Mouse (Mus musculus): ENCODE measurements at regions not wholly inside any gene's neighbourhood (a gene's known extent, or its start where the extent isn't known, plus 50 kb on each side); places are given as distances from the start of the nearest gene placed in this dataset.

- no peaks in the 10 kb centered on the region for H3K9me3 ChIP-seq (replicated peaks)
- no peaks in the 10 kb centered on the region for H3K36me3 ChIP-seq
- no peak overlapping the region for H3K4me2 ChIP-seq
- WGBS = 69% methylated on average over 9 of the region's 9 CpGs
- no peaks in the 10 kb centered on the region for H3K27me3 ChIP-seq (replicated peaks)
- no peak overlapping the region for H3K4me3 ChIP-seq
- ATAC-seq (ENCODE audit: insufficient number of reproducible peaks, low FRiP score) = no peak
- no peak overlapping the region for H3K27ac ChIP-seq (ENCODE audit: poor library complexity, severe bottlenecking)
- no peak overlapping the region for H3K9ac ChIP-seq
- H3K4me1 ChIP-seq (replicated peaks) = no peaks in the 10 kb centered on the region
Measured at GRCm38 (mm10) chr1:90320518-90320917, 116.7 kb downstream of the Ackr3 start.

GRCm38 (mm10) chr1:90321501-90321900 is 117.7 kb downstream of the Ackr3 start:
- no peak for ATAC-seq (ENCODE audit: insufficient number of reproducible peaks, low FRiP score)
- Histone ChIP-seq H3K9me3 (replicated peaks) (no peaks in the 10 kb centered on the region), H3K27me3 (replicated peaks) (no peaks in the 10 kb centered on the region), H3K4me2 (no peak overlapping the region), H3K36me3 (no peaks in the 10 kb centered on the region), H3K4me3 (no peak overlapping the region), H3K4me1 (replicated peaks) (no peaks in the 10 kb centered on the region), H3K9ac (no peak overlapping the region), H3K27ac (ENCODE audit: poor library complexity, severe bottlenecking) (no peak overlapping the region)
- WGBS = 73% methylated on average over 8 of the region's 8 CpGs

GRCm38 (mm10) chr1:90327237-90327636 is 123.5 kb downstream of the Ackr3 start:
- WGBS = 68% methylated on average over 6 of the region's 6 CpGs

GRCm38 (mm10) chr1:90332531-90332930 is 128.8 kb downstream of the Ackr3 start:
- Histone ChIP-seq H3K36me3 (no peaks in the 10 kb centered on the region), H3K9me3 (replicated peaks) (no peaks in the 10 kb centered on the region), H3K4me1 (replicated peaks) (no peaks in the 10 kb centered on the region), H3K27ac (ENCODE audit: poor library complexity, severe bottlenecking) (no peak overlapping the region), H3K4me3 (no peak overlapping the region), H3K9ac (no peak overlapping the region), H3K4me2 (no peak overlapping the region), H3K27me3 (replicated peaks) (no peaks in the 10 kb centered on the region)
- no peak for ATAC-seq (ENCODE audit: insufficient number of reproducible peaks, low FRiP score)
- WGBS = 81% methylated on average over 4 of the region's 4 CpGs

More at GRCm38 (mm10) chr1:90327237-90327636, 123.5 kb downstream of the Ackr3 start:
- H3K36me3 ChIP-seq = no peaks in the 10 kb centered on the region
- no peaks in the 10 kb centered on the region for H3K9me3 ChIP-seq (replicated peaks)
- no peak overlapping the region for H3K27ac ChIP-seq (ENCODE audit: poor library complexity, severe bottlenecking)
- H3K4me3 ChIP-seq = no peak overlapping the region
- H3K4me2 ChIP-seq = no peak overlapping the region
- H3K27me3 ChIP-seq (replicated peaks) = no peaks in the 10 kb centered on the region
- H3K4me1 ChIP-seq (replicated peaks) = no peaks in the 10 kb centered on the region
- ATAC-seq (ENCODE audit: insufficient number of reproducible peaks, low FRiP score) = no peak
- no peak overlapping the region for H3K9ac ChIP-seq

GRCm38 (mm10) chr1:90333676-90334430 is 130.1 kb downstream of the Ackr3 start:
- Histone ChIP-seq H3K4me1 (replicated peaks) (no peaks in the 10 kb centered on the region), H3K4me3 (no peak overlapping the region), H3K27me3 (replicated peaks) (no peaks in the 10 kb centered on the region; the same call in 1 of the 2 replicates), H3K4me2 (no peak overlapping the region), H3K9me3 (replicated peaks) (no peaks in the 10 kb centered on the region), H3K36me3 (no peaks in the 10 kb centered on the region), H3K9ac (no peak overlapping the region), H3K27ac (ENCODE audit: poor library complexity, severe bottlenecking) (no peak overlapping the region)
- WGBS = 78% methylated on average over 6 of the region's 6 CpGs
- ATAC-seq (ENCODE audit: insufficient number of reproducible peaks, low FRiP score) = no peak

- 77% methylated on average over 25 of the region's 25 CpGs for WGBS
- Histone ChIP-seq H3K9me3 (replicated peaks) (no peaks in the 10 kb centered on the region), H3K36me3 (no peaks in the 10 kb centered on the region), H3K4me2 (no peak overlapping the region), H3K27me3 (replicated peaks) (no peaks in the 10 kb centered on the region; the same call in 1 of the 2 replicates), H3K9ac (no peak overlapping the region), H3K27ac (ENCODE audit: poor library complexity, severe bottlenecking) (no peak overlapping the region), H3K4me3 (no peak overlapping the region), H3K4me1 (replicated peaks) (no peaks in the 10 kb centered on the region)
- no peak for ATAC-seq (ENCODE audit: insufficient number of reproducible peaks, low FRiP score)
Measured at GRCm38 (mm10) chr1:90335001-90335747, 131.4 kb downstream of the Ackr3 start.

- WGBS = 71% methylated on average over 12 of the region's 12 CpGs
- H3K9ac ChIP-seq = no peak overlapping the region
Measured at GRCm38 (mm10) chr1:90337876-90338316, 134.1 kb downstream of the Ackr3 start.

GRCm38 (mm10) chr1:90342346-90342745 is 138.6 kb downstream of the Ackr3 start:
- ATAC-seq (ENCODE audit: insufficient number of reproducible peaks, low FRiP score) = no peak
- WGBS = 47% methylated on average over 1 of the region's 1 CpGs

More at GRCm38 (mm10) chr1:90337876-90338316, 134.1 kb downstream of the Ackr3 start:
- Histone ChIP-seq H3K4me2 (no peak overlapping the region), H3K27ac (ENCODE audit: poor library complexity, severe bottlenecking) (no peak overlapping the region), H3K4me3 (no peak overlapping the region), H3K4me1 (replicated peaks) (no peaks in the 10 kb centered on the region), H3K9me3 (replicated peaks) (no peaks in the 10 kb centered on the region), H3K27me3 (replicated peaks) (no peaks in the 10 kb centered on the region; the same call in 1 of the 2 replicates), H3K36me3 (no peaks in the 10 kb centered on the region)
- no peak for ATAC-seq (ENCODE audit: insufficient number of reproducible peaks, low FRiP score)

GRCm38 (mm10) chr1:90343492-90343891 is 139.7 kb downstream of the Ackr3 start:
- Histone ChIP-seq H3K4me2 (no peak overlapping the region), H3K27me3 (replicated peaks) (peaks cover 2% of the 10 kb centered on the region), H3K9me3 (replicated peaks) (no peaks in the 10 kb centered on the region), H3K36me3 (no peaks in the 10 kb centered on the region), H3K27ac (ENCODE audit: poor library complexity, severe bottlenecking) (no peak overlapping the region), H3K4me3 (no peak overlapping the region), H3K9ac (no peak overlapping the region), H3K4me1 (replicated peaks) (peaks cover 8% of the 10 kb centered on the region; the same call in 1 of the 2 replicates)
- no peak for ATAC-seq (ENCODE audit: insufficient number of reproducible peaks, low FRiP score)
- WGBS = 81% methylated on average over 2 of the region's 2 CpGs

More at GRCm38 (mm10) chr1:90342346-90342745, 138.6 kb downstream of the Ackr3 start:
- 0 out of 2 replicates have a peak, but pooled peaks cover 5% of the 10 kb centered on the region for H3K4me1 ChIP-seq (replicated peaks)
- peaks cover 2% of the 10 kb centered on the region for H3K27me3 ChIP-seq (replicated peaks)
- no peak overlapping the region for H3K4me3 ChIP-seq
- H3K27ac ChIP-seq (ENCODE audit: poor library complexity, severe bottlenecking) = no peak overlapping the region
- H3K36me3 ChIP-seq = no peaks in the 10 kb centered on the region
- H3K4me2 ChIP-seq = no peak overlapping the region
- no peaks in the 10 kb centered on the region for H3K9me3 ChIP-seq (replicated peaks)
- H3K9ac ChIP-seq = no peak overlapping the region

- ATAC-seq (ENCODE audit: insufficient number of reproducible peaks, low FRiP score) = no peak
- H3K9me3 ChIP-seq (replicated peaks) = no peaks in the 10 kb centered on the region
- no peak overlapping the region for H3K27ac ChIP-seq (ENCODE audit: poor library complexity, severe bottlenecking)
- no peaks in the 10 kb centered on the region for H3K36me3 ChIP-seq
- peaks cover 12% of the 10 kb centered on the region; the same call in 1 of the 2 replicates for H3K4me1 ChIP-seq (replicated peaks)
- H3K4me3 ChIP-seq = no peak overlapping the region
- H3K9ac ChIP-seq = no peak overlapping the region
- 32% methylated on average over 6 of the region's 6 CpGs for WGBS
- no peak overlapping the region for H3K4me2 ChIP-seq
- H3K27me3 ChIP-seq (replicated peaks) = peaks cover 2% of the 10 kb centered on the region; the same call in 1 of the 2 replicates
Measured at GRCm38 (mm10) chr1:90347032-90347431, 143.3 kb downstream of the Ackr3 start.

GRCm38 (mm10) chr1:90349611-90350010 is 145.8 kb downstream of the Ackr3 start:
- no peaks in the 10 kb centered on the region for H3K9me3 ChIP-seq (replicated peaks)
- H3K4me2 ChIP-seq = no peak overlapping the region
- ATAC-seq (ENCODE audit: insufficient number of reproducible peaks, low FRiP score) = no peak
- peaks cover 18% of the 10 kb centered on the region for H3K4me1 ChIP-seq (replicated peaks)
- H3K4me3 ChIP-seq = no peak overlapping the region
- H3K36me3 ChIP-seq = no peaks in the 10 kb centered on the region
- WGBS = 47% methylated on average over 6 of the region's 6 CpGs
- H3K27ac ChIP-seq (ENCODE audit: poor library complexity, severe bottlenecking) = no peak overlapping the region
- no peak overlapping the region for H3K9ac ChIP-seq
- H3K27me3 ChIP-seq (replicated peaks) = peaks cover 2% of the 10 kb centered on the region; the same call in 1 of the 2 replicates
